Mouse (Mus musculus): ENCODE results near the gene Gzmm.

DNA sequence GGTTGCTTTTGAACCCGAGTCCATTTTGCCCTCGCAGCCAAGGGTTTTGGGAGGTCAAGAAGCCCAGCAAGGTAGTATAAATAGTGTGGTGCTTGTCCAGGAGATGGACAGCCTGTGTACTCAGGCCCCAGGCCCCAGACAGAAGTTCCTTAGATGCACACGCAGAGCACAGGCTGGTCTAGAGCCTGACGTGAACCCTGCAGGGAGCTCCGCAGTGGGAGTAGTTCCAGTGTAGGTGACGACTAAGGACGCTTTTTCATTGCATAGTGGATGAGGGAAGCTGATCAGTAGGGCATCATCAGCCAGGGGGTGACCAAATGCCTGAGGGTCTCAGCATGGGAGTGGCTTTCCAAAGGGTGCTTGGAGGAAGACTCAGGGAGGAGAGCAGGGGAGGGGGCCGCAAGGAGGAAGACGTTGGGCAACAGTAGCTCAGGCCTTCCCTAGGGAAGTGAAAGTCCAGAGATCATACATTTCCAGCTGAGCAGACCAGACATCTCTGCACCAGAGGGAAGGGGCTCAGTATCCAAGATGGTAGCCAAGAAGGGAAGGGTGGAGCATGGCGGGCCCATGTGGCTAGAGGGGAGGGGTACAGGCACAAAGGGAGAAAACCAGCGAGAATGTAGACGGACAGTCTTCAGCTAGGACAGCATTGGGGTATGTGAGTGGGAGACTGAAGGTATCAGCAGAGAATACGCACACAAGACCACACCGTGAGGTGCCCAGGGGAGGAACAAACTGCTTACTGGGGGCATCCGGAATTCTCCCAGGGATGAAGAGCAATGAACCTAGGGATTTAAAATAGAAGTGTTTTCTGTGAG is 18.5 kb upstream of the Gzmm start:
- no peak for TF ChIP-seq EP300 (IDR thresholded peaks at IDR 0.05; ENCODE audit: low read depth)
- no peak for TF ChIP-seq CTCF (IDR thresholded peaks at IDR 0.05; ENCODE audit: low read depth)
